Mouse (Mus musculus) layer of hippocampus, postnatal 36 days (tissue): ENCODE data around the gene Pfas. TPM values are rescaled to one million over a fixed set of nuclear protein-coding genes. Genes with fewer than 3 reads are reported as not detected.
"Not testable (repeated sequence)": the region's sequence is repeated elsewhere in the genome, so short reads cannot be mapped to it uniquely, and the experiment has no call there.

Source experiments
- DNase-seq, 2 experiments: peaks; one replicate each; pipeline ENCODE4 v3.0.0; 2022
- total RNA-seq, 2 experiments: library from RNA; stranded (reverse); gene quantifications; 2 replicates each; pipeline ENCODE4 v1.2.3; 2021

Gene Pfas
- total RNA-seq, 2 experiments from 2014 or later, result 22.8 to 28.9 TPM

DNA sequence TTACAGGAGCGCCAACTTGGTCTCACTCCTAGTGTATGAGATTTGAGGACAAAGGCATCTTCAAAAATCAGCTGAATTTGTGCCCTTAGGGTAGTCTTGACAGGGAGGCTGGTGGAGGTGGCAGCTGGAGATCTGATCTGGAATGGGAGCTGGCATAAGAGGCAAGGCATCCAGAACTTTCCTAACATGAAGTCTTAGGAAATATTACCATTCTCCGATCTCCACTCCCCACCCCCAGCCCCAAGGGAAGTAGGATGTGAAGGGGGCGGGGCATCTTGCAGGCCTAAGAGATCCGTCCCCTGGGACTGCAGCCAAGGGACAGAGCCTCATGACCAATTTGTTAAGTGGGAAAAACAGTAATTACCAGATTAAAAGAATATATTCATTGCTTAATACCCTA is 38.0 kb downstream of the Pfas start:
- DNase-seq, result no peak

DNA sequence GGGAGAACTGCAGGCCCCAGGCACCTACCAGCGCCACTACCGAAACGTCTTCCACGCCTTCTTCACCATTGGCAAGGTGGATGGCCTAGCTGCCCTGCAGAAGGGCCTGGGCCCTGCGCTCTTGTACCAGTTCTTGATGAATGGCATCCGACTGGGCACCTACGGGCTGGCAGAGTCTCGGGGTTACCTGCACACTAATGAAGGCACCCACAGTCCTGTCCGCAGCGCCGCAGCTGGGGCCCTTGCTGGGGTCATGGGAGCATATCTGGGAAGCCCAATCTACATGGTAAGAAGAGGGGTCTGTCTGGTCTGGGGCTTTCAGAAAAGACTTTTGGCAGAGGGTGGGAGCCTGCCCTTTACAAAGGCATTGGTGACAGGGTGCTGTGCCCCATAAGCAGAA is 39.5 kb downstream of the Pfas start:
- DNase-seq, result no peak

DNA sequence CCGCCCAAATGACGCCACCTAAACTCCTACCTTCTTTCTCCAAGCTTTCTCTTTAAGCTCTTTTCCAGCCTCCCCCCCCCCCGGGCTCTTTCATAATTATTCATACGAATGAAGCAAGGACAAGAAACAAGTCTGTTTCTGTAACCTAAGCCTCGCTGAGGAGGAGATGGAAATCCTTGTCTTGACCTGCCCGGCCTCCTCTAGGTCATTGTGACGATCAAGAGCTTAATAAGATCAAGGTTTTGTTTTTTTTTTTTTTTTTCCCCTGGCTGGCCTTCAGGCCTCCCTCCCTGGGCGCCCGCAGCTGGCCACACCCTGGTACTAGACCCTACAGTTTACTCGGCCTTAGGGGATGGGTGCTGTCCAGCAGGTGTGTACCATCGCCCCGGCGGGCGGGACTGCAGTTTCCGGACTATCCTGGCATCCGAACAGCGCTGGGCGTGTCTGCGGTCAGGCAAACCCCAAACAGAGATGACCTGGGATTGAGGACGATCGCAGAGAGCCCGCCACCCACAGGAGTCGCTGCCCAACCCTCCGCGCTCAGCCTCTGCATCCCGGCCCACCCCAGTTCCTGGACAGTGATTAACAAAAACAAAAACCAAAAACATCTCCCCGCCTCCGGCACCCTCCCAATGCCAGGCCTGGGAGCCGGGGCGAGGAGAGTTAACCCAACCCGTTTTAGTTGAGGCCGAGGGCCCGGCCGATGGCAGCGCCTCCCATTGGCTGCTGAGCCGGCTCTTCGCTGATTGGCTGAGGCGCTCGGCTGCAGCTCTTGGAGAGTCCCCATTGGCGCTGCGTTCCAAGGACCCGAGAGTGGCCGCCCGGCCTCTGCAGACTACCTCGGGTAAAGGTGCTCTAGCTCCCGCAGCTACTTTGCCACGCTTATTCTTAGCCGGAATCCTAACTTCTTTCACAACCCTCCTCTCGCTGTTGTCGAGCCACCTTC is 40.6 kb downstream of the Pfas start, which contains the start of gene Slc25a35:
Gene Slc25a35, plus strand, starts transcription at position 795 of the 946 bp plus-strand sequence.
- peak; percentile 89 for DNase-seq

DNA sequence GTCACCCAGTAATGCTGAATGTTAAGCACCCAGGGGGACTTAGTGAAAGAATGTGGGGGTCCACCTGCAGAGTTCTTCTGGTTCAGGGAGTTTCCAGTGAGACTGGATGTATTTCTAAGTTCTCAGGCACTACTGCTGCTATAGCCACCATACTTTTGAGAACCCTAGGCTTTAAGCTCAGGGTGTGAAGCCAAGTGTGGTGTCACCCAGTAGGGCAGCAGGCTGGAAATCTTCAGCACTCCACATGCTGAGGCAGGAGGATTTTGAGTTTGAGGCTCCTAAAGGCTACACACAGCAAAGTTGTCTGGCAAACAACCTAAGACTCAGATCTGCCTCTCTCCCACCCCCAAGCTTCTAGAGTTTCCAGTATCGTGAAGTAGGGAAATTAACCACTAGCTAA is 41.7 kb downstream of the Pfas start:
- no peak for DNase-seq

GRCm38 (mm10) chr11:68965845-68966244 is 42.4 kb downstream of the Pfas start:
- DNase-seq, result no peak

GRCm38 (mm10) chr11:68965050-68965449 is 43.2 kb downstream of the Pfas start:
- no peak for DNase-seq

GRCm38 (mm10) chr11:68963405-68963804 is 44.9 kb downstream of the Pfas start:
- DNase-seq, result no peak

- not testable (repeated sequence) for DNase-seq
These were observed 46.1 kb downstream of the Pfas start for GRCm38 (mm10) chr11:68962159-68962558.

- DNase-seq, result no peak
These were observed 46.7 kb downstream of the Pfas start for GRCm38 (mm10) chr11:68961596-68961995.

DNA sequence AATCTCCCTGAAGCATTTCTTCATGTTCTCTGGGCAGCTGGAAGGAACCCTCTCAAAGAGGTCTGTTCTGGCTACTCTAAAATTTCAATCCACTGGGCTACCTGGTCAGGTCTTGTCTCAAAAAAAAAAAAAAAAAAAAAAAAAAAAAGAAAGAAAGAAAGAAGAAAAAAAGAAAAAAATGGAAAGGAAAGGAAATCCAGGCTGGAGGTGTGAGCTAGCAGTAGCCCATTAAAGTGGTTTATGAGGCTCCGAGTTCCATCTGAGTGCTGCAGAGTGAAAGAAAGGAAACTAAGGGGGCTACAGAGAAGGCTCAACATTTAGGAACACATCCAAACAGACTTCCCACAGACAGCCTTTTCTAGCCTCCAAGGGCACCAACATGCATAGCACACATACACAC is 50.3 kb downstream of the Pfas start:
- no peak for DNase-seq

DNA sequence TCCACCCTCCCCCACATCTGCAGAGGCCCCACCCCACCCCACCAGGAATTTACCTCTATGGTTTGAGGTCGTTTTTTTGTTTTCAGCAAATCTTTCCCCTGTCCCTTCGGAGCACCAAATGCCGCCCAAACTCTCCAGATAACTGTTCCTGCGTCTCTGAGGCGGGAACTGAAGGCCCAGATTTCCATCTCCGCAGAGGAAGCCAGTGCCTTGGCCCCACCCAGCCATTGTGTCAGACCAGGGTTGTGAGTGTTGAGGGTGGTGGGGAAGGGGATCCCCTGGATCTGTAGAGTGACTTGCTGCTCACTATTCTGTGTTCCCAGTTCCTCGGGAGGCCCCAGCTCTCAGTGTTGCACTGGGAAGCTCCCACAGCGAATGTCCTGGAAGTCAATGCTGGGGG is 51.0 kb downstream of the Pfas start, which contains the start of gene Arhgef15:
Gene Arhgef15, minus strand, starts transcription at position 173 of the 400 bp plus-strand sequence.
- DNase-seq, result no peak

DNA sequence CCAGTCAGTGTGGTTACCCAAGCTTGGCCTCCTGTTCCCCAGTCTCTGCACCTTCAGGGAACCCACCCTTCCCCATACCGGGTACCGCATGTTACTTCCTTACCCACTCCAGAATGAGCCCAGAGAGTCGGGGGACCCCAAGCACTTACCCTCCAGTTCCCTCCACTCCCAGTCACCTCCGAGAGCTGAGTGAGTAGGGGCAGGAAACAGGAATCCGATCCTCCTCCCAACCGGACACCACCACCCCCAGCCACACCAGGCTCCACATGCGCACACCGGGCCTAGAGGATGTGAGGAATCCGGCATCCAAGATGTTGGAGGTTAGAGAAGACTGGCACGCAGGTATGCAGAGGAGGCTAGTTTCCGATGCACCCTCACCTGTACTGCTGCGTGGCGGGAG is 51.6 kb downstream of the Pfas start:
- no peak for DNase-seq

DNA sequence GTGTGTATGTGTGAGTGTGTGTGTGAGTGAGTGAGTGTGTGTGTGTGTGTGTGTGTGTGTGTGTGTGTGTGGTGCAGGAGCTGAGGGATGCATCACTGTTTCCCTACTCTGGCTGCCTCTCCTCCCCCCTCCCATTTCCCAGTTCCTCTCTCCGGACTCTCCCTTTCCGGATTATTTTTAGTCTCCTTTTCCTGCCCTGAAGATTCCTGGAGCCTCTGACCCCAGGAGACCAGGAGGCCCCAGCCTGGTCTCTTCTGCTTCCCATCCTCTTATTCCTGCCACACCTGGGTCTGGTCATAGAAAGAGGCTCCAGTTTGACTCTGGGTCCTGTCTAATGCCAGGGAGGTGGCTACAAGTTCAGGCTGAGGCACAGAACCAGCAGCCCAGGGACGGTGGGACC is 52.2 kb downstream of the Pfas start:
- DNase-seq, result no peak

- DNase-seq, result no peak
These were observed 52.8 kb downstream of the Pfas start for GRCm38 (mm10) chr11:68955473-68955872.

DNA sequence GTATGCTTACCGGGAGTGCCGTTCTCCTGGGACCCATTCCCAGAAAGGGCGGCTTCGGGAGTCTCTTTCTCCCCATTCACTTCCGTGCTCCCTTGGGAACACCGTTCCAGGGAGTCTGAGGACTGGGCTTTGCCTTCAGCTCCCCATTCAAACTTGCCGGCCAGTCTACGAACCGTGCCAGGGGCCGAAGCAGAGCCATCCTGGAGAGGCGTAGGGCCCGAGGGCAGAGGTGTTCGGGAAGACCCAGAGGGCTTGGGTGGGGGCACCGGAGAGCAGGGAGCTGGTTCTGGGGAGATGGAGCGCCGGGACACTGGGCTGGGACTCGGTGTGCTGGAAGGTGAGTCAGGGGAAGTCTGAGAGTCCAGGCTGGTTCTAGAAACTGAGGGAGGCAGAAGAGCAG is 53.9 kb downstream of the Pfas start:
- DNase-seq, result no peak

GRCm38 (mm10) chr11:68953903-68954302 is 54.4 kb downstream of the Pfas start:
- DNase-seq, result no peak

DNA sequence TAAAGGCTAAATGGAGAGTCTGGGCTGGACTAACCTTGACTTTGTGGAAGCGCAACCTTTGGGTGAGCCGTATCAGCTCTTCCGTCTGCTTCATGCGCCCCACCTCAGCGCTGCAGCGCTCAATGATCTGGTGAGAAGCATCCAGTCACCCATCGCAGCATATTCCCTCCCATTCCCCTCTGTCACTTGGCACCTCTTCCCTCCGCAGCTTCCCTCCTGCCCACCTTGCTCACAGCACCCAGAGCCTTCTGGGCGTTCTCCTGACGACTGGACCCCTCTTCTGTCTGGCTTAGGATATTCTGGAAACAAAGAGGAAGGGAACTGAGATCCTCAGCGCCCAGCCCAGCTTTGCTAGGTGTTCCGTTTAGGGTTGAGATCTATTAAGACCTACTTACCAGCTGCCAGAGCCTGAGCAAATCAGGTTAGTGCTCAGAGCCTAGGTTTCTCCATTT is 60.7 kb downstream of the Pfas start:
- DNase-seq, result no peak

- DNase-seq, result no peak
These were observed 61.3 kb downstream of the Pfas start for GRCm38 (mm10) chr11:68946806-68947440.

DNA sequence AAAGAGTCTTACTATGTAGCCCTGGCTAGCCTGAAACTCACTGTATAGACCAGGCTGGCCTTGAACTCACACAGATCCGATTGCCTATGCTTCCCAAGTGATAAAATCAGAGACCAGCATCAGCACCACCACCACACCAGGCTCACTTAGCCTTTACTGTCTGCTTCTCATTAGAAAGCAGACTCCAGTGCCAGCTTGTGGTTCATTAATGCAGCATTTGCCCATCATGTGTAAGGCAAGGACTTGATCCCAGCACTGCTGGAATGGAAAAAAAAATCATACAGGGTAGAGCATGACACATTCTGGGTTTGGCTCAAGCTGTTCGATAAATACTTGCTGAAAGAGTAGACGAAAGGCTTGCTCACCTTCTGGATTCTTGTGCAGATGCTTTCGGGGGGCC is 62.3 kb downstream of the Pfas start:
- DNase-seq, result no peak

GRCm38 (mm10) chr11:68945245-68945644 is 63.0 kb downstream of the Pfas start:
- DNase-seq, result no peak

- DNase-seq, result no peak
These were observed 65.5 kb downstream of the Pfas start for GRCm38 (mm10) chr11:68942731-68943130.

- DNase-seq, result no peak
These were observed 67.7 kb downstream of the Pfas start for GRCm38 (mm10) chr11:68940516-68940915.

DNA sequence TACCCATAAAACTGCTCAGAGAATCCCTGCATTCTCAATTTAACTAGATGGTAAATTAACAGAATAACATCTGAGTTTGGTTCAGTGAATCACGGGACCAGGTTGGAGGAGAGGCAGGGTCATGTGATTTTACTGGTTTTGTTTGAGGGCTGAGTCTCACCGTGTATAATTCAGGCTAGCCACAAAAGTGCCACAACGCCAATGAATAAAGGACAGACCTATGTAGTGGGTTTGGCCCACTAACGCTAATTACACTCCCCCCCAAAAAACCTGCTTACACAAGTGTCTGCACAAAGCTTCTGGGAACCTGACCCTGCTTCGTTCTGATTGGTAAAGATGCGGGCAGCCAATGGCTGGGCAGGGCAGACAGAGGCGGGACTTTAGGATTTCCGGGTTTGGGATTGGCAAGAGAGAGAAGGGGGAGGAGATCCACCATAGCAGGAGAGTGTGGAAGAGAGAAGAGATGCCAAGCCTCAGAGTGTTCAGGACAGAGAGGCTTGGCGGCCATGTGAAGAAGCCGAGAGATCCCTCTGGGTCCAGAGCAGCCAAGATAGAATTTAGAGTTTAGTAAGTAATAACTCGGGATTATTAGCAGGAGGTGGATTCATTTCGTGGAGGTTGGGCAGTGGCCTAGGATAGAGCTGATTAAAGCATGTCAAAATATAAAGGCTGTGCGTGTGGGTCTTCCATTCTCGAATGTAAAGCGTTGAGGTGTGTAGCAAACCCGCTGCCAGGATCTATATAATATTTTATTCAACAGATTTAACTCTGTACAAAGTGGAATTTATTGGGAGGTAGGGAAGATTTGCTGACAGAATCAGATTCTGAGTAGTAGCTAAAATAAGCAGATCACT is 68.6 kb downstream of the Pfas start:
- peak; percentile 83 to 86 for DNase-seq
